Mouse (Mus musculus): ENCODE measurements around the gene Schip1. TPM values are rescaled to one million over a fixed set of nuclear protein-coding genes. Genes with fewer than 3 reads are reported as not detected.

The Schip1 gene
- polyA plus RNA-seq, 1 experiment from 2014 or later, result 48.0 TPM

GRCm38 (mm10) chr3:68581591-68581990 is 517.0 kb downstream of the Schip1 start:
- no peaks in the 10 kb centered on the region for H3K36me3 ChIP-seq (replicated peaks)
- no peaks in the 10 kb centered on the region for H3K27me3 ChIP-seq (ENCODE audit: poor library complexity, severe bottlenecking)
- DNase-seq (ENCODE audit: extremely low spot score, low spot score), result no peak
- no peak overlapping the region for H3K4me3 ChIP-seq
- H3K4me1 ChIP-seq, result peaks cover 68% of the 10 kb centered on the region
- 72% methylated on average over 13 of the region's 13 CpGs for WGBS
- H3K9me3 ChIP-seq, result no peaks in the 10 kb centered on the region
- H3K27ac ChIP-seq, result peak overlapping the region; percentile 40; the same call in 1 of the 2 replicates

DNA sequence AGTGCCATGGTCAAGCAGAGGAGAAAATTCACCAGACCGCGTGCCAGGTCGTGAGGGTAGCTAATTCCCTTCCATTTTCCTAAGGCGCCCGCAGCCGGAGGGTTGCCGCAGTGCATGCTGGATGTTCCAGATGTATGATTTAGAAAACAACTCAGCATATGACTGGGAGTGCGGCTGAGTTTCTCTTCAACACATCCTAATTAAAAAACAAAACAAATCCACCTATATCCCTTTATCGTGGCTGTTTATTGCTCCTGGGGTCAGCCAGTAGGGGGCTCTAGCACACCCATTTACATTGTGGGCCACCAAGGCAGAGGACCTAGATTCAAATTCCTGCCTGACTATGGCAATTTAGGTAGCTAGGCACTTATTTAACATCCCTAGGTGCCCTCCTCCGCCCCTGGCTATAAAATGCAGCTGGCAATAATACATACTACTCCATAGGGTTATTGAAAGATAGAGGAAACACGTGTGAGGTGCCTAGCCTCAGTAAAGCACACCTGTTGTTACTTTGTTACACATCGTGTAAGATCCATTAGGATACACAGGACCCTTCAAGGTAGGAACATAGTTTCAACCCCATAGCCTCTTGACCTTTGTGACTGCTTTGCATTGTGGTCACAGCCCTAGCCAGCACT is 517.6 kb downstream of the Schip1 start:
- Histone ChIP-seq H3K27me3 (ENCODE audit: poor library complexity, severe bottlenecking) (no peaks in the 10 kb centered on the region), H3K36me3 (replicated peaks) (no peaks in the 10 kb centered on the region), H3K9me3 (no peaks in the 10 kb centered on the region), H3K4me3 (no peak overlapping the region), H3K27ac (peak overlapping the region; percentile 87), H3K4me1 (peaks cover 70% of the 10 kb centered on the region)
- no peak for DNase-seq (ENCODE audit: extremely low spot score, low spot score)
- WGBS, result 70% methylated on average over 12 of the region's 12 CpGs

- no peaks in the 10 kb centered on the region for H3K27me3 ChIP-seq (ENCODE audit: poor library complexity, severe bottlenecking)
- 19% methylated on average over 14 of the region's 14 CpGs for WGBS
- peaks cover 80% of the 10 kb centered on the region for H3K4me1 ChIP-seq
Measured at GRCm38 (mm10) chr3:68583031-68583693, 518.6 kb downstream of the Schip1 start.

GRCm38 (mm10) chr3:68583771-68584511 is 519.3 kb downstream of the Schip1 start:
- WGBS, result 51% methylated on average over 14 of the region's 14 CpGs
- H3K4me3 ChIP-seq, result peak overlapping the region; percentile 30
- no peaks in the 10 kb centered on the region for H3K27me3 ChIP-seq (ENCODE audit: poor library complexity, severe bottlenecking)
- H3K9me3 ChIP-seq, result no peaks in the 10 kb centered on the region
- H3K4me1 ChIP-seq, result peaks cover 79% of the 10 kb centered on the region
- H3K36me3 ChIP-seq (replicated peaks), result no peaks in the 10 kb centered on the region
- no peak for DNase-seq (ENCODE audit: extremely low spot score, low spot score)
- H3K27ac ChIP-seq, result peak overlapping the region; percentile 87

More at GRCm38 (mm10) chr3:68583031-68583693, 518.6 kb downstream of the Schip1 start:
- peak overlapping the region; percentile 87 for H3K27ac ChIP-seq
- H3K4me3 ChIP-seq, result peak overlapping the region; percentile 30
- no peak for DNase-seq (ENCODE audit: extremely low spot score, low spot score)
- H3K36me3 ChIP-seq (replicated peaks), result no peaks in the 10 kb centered on the region
- no peaks in the 10 kb centered on the region for H3K9me3 ChIP-seq

DNA sequence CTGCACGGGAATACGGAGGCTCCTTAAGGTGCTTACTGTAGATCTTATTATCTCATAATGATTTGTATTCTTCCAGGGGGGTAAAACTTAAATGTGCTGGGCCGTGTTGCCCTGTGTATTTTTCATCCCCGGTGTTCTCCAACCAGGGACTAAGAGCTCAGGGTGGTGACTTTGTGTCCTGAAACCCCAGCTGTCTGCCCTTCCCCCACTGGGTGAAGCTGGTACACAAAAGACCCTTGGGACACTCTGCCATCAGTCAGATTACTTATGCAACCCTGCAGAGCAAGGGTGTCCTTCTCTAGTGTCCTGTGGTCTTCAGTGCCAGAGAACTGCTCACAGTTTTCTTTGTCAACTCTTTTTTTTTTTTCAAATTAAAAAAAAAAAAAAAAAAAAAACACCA is 520.6 kb downstream of the Schip1 start:
- Histone ChIP-seq H3K4me1 (peaks cover 78% of the 10 kb centered on the region), H3K27ac (peak overlapping the region; percentile 70), H3K4me3 (no peak overlapping the region), H3K27me3 (ENCODE audit: poor library complexity, severe bottlenecking) (no peaks in the 10 kb centered on the region), H3K36me3 (replicated peaks) (no peaks in the 10 kb centered on the region), H3K9me3 (no peaks in the 10 kb centered on the region)
- DNase-seq (ENCODE audit: extremely low spot score, low spot score), result no peak
- 78% methylated on average over 4 of the region's 4 CpGs for WGBS

GRCm38 (mm10) chr3:68586646-68587064 is 522.1 kb downstream of the Schip1 start:
- Histone ChIP-seq H3K27me3 (ENCODE audit: poor library complexity, severe bottlenecking) (no peaks in the 10 kb centered on the region), H3K4me1 (peaks cover 79% of the 10 kb centered on the region), H3K9me3 (no peaks in the 10 kb centered on the region), H3K27ac (peak overlapping the region; percentile 69), H3K4me3 (no peak overlapping the region), H3K36me3 (replicated peaks) (no peaks in the 10 kb centered on the region)
- no peak for DNase-seq (ENCODE audit: extremely low spot score, low spot score)
- 47% methylated on average over 9 of the region's 9 CpGs for WGBS

DNA sequence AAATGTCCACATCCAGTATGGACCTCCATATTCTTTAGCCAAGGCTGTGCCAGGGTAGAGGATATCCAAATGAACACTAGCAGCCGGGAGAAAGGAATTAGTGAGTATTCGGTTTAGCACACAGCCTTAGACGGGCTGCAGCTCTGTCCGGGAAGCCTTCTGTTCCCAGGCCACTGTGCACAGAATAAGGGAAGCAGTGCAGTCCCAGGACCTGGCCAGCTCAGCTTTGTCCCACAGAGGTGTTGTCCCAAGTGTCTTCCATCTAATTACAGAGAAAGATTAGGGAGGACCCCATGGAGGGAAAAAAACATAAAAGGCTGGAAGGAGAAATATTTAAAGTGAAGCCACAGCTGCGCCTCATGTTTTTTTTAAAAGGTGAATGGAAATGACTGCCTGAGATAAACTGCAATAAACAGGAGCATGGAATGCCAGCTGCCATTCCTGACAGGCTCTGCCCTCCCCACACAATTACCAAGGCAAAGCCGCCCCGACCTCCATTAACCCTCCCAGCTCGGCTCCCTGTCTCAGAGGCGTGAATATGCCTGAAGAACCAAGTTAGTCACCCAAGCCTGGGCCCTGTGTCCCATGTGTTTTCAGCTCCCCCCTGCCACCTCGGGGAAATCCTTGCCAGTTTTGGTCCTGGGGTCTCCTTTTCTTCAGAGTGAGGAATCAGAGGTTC is 523.1 kb downstream of the Schip1 start:
- 55% methylated on average over 10 of the region's 10 CpGs for WGBS
- Histone ChIP-seq H3K4me3 (no peak overlapping the region), H3K36me3 (replicated peaks) (no peaks in the 10 kb centered on the region), H3K9me3 (no peaks in the 10 kb centered on the region), H3K27ac (peak overlapping the region; percentile 69), H3K4me1 (peaks cover 79% of the 10 kb centered on the region), H3K27me3 (ENCODE audit: poor library complexity, severe bottlenecking) (no peaks in the 10 kb centered on the region)
- no peak for DNase-seq (ENCODE audit: extremely low spot score, low spot score)

- WGBS, result 86% methylated on average over 9 of the region's 9 CpGs
- H3K27me3 ChIP-seq (ENCODE audit: poor library complexity, severe bottlenecking), result no peaks in the 10 kb centered on the region
- H3K36me3 ChIP-seq (replicated peaks), result no peaks in the 10 kb centered on the region
- no peak overlapping the region for H3K4me3 ChIP-seq
- 0 out of 2 replicates have a peak overlapping the region, but pooled peaks have one; percentile 5 for H3K27ac ChIP-seq
- H3K4me1 ChIP-seq, result peaks cover 71% of the 10 kb centered on the region
- no peak for DNase-seq (ENCODE audit: extremely low spot score, low spot score)
- H3K9me3 ChIP-seq, result no peaks in the 10 kb centered on the region
Measured at GRCm38 (mm10) chr3:68589220-68589840, 524.7 kb downstream of the Schip1 start.

GRCm38 (mm10) chr3:68590436-68590835 is 525.8 kb downstream of the Schip1 start:
- Histone ChIP-seq H3K9me3 (no peaks in the 10 kb centered on the region), H3K4me3 (no peak overlapping the region), H3K36me3 (replicated peaks) (no peaks in the 10 kb centered on the region), H3K27me3 (ENCODE audit: poor library complexity, severe bottlenecking) (no peaks in the 10 kb centered on the region), H3K4me1 (peaks cover 63% of the 10 kb centered on the region), H3K27ac (no peak overlapping the region)
- DNase-seq (ENCODE audit: extremely low spot score, low spot score), result no peak
- 72% methylated on average over 8 of the region's 8 CpGs for WGBS

GRCm38 (mm10) chr3:68592575-68592974 is 528.0 kb downstream of the Schip1 start:
- H3K36me3 ChIP-seq (replicated peaks), result no peaks in the 10 kb centered on the region; the same call in 1 of the 2 replicates
- no peak overlapping the region for H3K27ac ChIP-seq
- peaks cover 43% of the 10 kb centered on the region for H3K4me1 ChIP-seq

GRCm38 (mm10) chr3:68593073-68593867 is 528.7 kb downstream of the Schip1 start:
- peaks cover 36% of the 10 kb centered on the region for H3K4me1 ChIP-seq
- H3K9me3 ChIP-seq, result no peaks in the 10 kb centered on the region
- H3K36me3 ChIP-seq (replicated peaks), result no peaks in the 10 kb centered on the region; the same call in 1 of the 2 replicates
- no peak for DNase-seq (ENCODE audit: extremely low spot score, low spot score)
- 78% methylated on average over 12 of the region's 12 CpGs for WGBS
- H3K4me3 ChIP-seq, result no peak overlapping the region
- H3K27ac ChIP-seq, result no peak overlapping the region
- H3K27me3 ChIP-seq (ENCODE audit: poor library complexity, severe bottlenecking), result no peaks in the 10 kb centered on the region

More at GRCm38 (mm10) chr3:68592575-68592974, 528.0 kb downstream of the Schip1 start:
- DNase-seq (ENCODE audit: extremely low spot score, low spot score), result no peak
- Histone ChIP-seq H3K27me3 (ENCODE audit: poor library complexity, severe bottlenecking) (no peaks in the 10 kb centered on the region), H3K9me3 (no peaks in the 10 kb centered on the region), H3K4me3 (no peak overlapping the region)
- 88% methylated on average over 10 of the region's 10 CpGs for WGBS

Data from forebrain, embryonic 10.5 days (tissue).